Mouse (Mus musculus): ENCODE measurements around the gene Synpo2. TPM values are rescaled to one million over a fixed set of nuclear protein-coding genes. Genes with fewer than 3 reads are reported as not detected.

Synpo2 gene
- polyA plus RNA-seq, 1 experiment from 2014 or later = 39.9 TPM

DNA sequence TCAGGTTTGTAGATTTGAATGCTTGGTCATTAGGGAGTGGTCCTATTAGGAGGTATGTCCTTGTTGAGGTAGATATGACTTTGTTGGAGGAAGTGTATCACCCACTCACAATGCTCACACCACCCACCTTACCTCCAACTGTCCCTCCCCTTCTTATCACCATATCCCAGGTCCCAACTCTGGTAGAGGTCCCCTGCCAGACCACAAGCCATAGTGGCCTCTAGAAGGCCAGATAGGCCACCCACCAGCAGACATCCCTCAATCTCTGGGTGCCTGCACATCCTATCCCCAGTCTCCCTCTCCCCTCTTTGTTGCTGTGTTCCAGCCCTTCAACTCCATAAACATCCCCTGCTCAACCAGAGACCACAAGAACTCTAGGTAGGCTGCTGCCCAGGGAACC is 44.3 kb downstream of the Synpo2 start:
- no peak for ATAC-seq (ENCODE audit: insufficient number of reproducible peaks, insufficient read depth, low FRiP score, low read depth)
- Histone ChIP-seq H3K36me3 (ENCODE audit: control insufficient read depth, insufficient read depth, low read length) (no peaks in the 10 kb centered on the region), H3K4me3 (ENCODE audit: low read depth, low read length) (no peak overlapping the region), H3K27ac (ENCODE audit: low read length) (no peak overlapping the region), H3K9ac (replicated peaks; ENCODE audit: low read depth, low read length) (no peak overlapping the region), H3K9me3 (ENCODE audit: control insufficient read depth, low read depth, low read length) (no peaks in the 10 kb centered on the region), H3K4me1 (ENCODE audit: control insufficient read depth, insufficient read depth, low read length) (peaks cover 17% of the 10 kb centered on the region), H3K27me3 (ENCODE audit: control insufficient read depth, insufficient read depth, low read length) (no peaks in the 10 kb centered on the region), H3K4me2 (replicated peaks; ENCODE audit: low read depth, low read length) (no peak overlapping the region)

DNA sequence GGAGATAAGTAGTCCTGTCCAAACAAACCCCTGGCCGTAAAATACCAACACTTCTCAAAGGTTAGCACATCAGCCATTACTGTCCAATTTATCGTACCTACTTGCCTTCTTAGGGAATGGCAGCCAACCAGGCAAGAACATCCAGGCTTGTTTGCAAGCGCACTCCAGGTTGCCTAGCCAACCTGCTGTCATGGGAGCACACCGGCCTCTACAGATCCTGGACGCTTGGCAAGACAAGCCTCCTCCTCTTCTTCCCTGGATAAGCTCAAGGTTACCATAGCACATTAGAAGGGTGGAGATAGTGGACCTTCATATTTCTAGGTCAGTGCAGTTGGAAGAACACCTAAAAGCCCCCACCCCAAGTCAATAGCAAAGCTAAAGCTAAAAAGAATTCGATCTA is 45.6 kb downstream of the Synpo2 start:
- no peak overlapping the region for H3K27ac ChIP-seq (ENCODE audit: low read length)
- H3K4me1 ChIP-seq (ENCODE audit: control insufficient read depth, insufficient read depth, low read length) = peaks cover 18% of the 10 kb centered on the region
- H3K9ac ChIP-seq (replicated peaks; ENCODE audit: low read depth, low read length) = no peak overlapping the region
- 62% methylated on average over 6 of the region's 6 CpGs for WGBS
- no peaks in the 10 kb centered on the region for H3K36me3 ChIP-seq (ENCODE audit: control insufficient read depth, insufficient read depth, low read length)
- H3K4me2 ChIP-seq (replicated peaks; ENCODE audit: low read depth, low read length) = no peak overlapping the region
- no peaks in the 10 kb centered on the region for H3K27me3 ChIP-seq (ENCODE audit: control insufficient read depth, insufficient read depth, low read length)
- H3K9me3 ChIP-seq (ENCODE audit: control insufficient read depth, low read depth, low read length) = no peaks in the 10 kb centered on the region
- no peak overlapping the region for H3K4me3 ChIP-seq (ENCODE audit: low read depth, low read length)
- no peak for ATAC-seq (ENCODE audit: insufficient number of reproducible peaks, insufficient read depth, low FRiP score, low read depth)

DNA sequence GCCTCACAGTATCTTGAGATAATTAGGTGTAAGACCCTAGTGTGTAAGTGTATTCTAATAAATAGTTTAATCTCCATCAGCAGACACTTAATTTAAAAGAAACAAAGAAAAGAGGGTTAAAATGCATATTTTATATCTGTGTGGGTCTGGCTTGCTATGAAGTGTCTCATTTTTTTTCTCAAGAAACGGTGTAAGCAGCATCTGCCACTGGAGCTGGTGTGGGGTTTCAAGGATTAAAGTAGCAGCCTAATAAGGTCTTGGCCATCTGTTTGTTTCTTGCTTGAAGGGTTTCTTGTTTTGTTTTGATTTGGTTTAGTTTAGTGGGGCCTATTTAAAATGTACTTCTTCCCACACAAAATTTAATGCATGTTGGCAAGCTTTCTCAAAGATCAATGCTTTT is 46.1 kb downstream of the Synpo2 start:
- Histone ChIP-seq H3K9ac (replicated peaks; ENCODE audit: low read depth, low read length) (no peak overlapping the region), H3K4me2 (replicated peaks; ENCODE audit: low read depth, low read length) (no peak overlapping the region), H3K27me3 (ENCODE audit: control insufficient read depth, insufficient read depth, low read length) (no peaks in the 10 kb centered on the region), H3K36me3 (ENCODE audit: control insufficient read depth, insufficient read depth, low read length) (no peaks in the 10 kb centered on the region), H3K27ac (ENCODE audit: low read length) (no peak overlapping the region), H3K9me3 (ENCODE audit: control insufficient read depth, low read depth, low read length) (no peaks in the 10 kb centered on the region), H3K4me3 (ENCODE audit: low read depth, low read length) (no peak overlapping the region), H3K4me1 (ENCODE audit: control insufficient read depth, insufficient read depth, low read length) (peaks cover 18% of the 10 kb centered on the region)
- no peak for ATAC-seq (ENCODE audit: insufficient number of reproducible peaks, insufficient read depth, low FRiP score, low read depth)
- 48% methylated on average over 1 of the region's 1 CpGs for WGBS

DNA sequence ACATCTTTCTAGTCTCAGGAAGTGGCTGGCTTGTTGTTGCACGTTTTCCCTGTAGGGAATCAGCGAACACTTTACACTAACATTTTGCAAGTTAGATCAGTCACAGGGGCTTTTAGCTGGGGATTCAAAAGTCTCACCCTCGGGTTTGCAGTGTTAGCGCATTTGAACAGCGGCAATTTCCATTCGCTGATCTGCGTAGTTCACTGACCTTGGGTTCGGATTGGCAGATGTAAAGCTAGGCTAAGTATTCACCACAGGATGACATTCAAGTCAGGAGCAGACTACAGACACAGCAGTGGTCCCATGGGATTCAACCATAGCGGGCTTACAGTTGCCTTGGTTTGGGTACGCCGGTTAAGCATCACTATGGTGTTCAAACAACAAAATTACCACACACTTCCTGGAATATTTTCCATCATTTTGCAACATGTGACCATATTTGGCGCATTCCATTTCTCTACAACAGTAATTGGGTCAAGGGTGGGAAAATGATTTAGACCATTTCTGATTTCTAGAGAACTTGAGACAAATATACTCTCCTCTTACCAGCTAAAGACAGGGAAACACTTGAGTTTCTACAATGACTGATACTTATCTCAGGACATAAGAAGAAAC is 47.2 kb downstream of the Synpo2 start:
- no peak overlapping the region for H3K9ac ChIP-seq (replicated peaks; ENCODE audit: low read depth, low read length)
- H3K4me2 ChIP-seq (replicated peaks; ENCODE audit: low read depth, low read length) = no peak overlapping the region
- no peak overlapping the region for H3K27ac ChIP-seq (ENCODE audit: low read length)
- H3K9me3 ChIP-seq (ENCODE audit: control insufficient read depth, low read depth, low read length) = no peaks in the 10 kb centered on the region
- peaks cover 18% of the 10 kb centered on the region for H3K4me1 ChIP-seq (ENCODE audit: control insufficient read depth, insufficient read depth, low read length)
- no peaks in the 10 kb centered on the region for H3K27me3 ChIP-seq (ENCODE audit: control insufficient read depth, insufficient read depth, low read length)
- H3K4me3 ChIP-seq (ENCODE audit: low read depth, low read length) = no peak overlapping the region
- H3K36me3 ChIP-seq (ENCODE audit: control insufficient read depth, insufficient read depth, low read length) = no peaks in the 10 kb centered on the region
- no peak for ATAC-seq (ENCODE audit: insufficient number of reproducible peaks, insufficient read depth, low FRiP score, low read depth)
- 85% methylated on average over 12 of the region's 12 CpGs for WGBS

- Histone ChIP-seq H3K27ac (ENCODE audit: low read length) (peak overlapping the region; percentile 53), H3K4me1 (ENCODE audit: control insufficient read depth, insufficient read depth, low read length) (peaks cover 18% of the 10 kb centered on the region), H3K36me3 (ENCODE audit: control insufficient read depth, insufficient read depth, low read length) (no peaks in the 10 kb centered on the region), H3K9me3 (ENCODE audit: control insufficient read depth, low read depth, low read length) (no peaks in the 10 kb centered on the region), H3K27me3 (ENCODE audit: control insufficient read depth, insufficient read depth, low read length) (no peaks in the 10 kb centered on the region), H3K4me2 (replicated peaks; ENCODE audit: low read depth, low read length) (no peak overlapping the region), H3K4me3 (ENCODE audit: low read depth, low read length) (no peak overlapping the region), H3K9ac (replicated peaks; ENCODE audit: low read depth, low read length) (no peak overlapping the region)
- no peak for ATAC-seq (ENCODE audit: insufficient number of reproducible peaks, insufficient read depth, low FRiP score, low read depth)
- 67% methylated on average over 15 of the region's 15 CpGs for WGBS
These were observed 48.4 kb downstream of the Synpo2 start for GRCm38 (mm10) chr3:123187370-123188124.

GRCm38 (mm10) chr3:123185238-123185925 is 50.6 kb downstream of the Synpo2 start:
- no peak for ATAC-seq (ENCODE audit: insufficient number of reproducible peaks, insufficient read depth, low FRiP score, low read depth)
- H3K4me3 ChIP-seq (ENCODE audit: low read depth, low read length) = no peak overlapping the region
- WGBS = 57% methylated on average over 10 of the region's 10 CpGs

GRCm38 (mm10) chr3:123184281-123184680 is 51.7 kb downstream of the Synpo2 start:
- Histone ChIP-seq H3K9me3 (ENCODE audit: control insufficient read depth, low read depth, low read length) (no peaks in the 10 kb centered on the region), H3K4me3 (ENCODE audit: low read depth, low read length) (no peak overlapping the region), H3K27me3 (ENCODE audit: control insufficient read depth, insufficient read depth, low read length) (no peaks in the 10 kb centered on the region), H3K9ac (replicated peaks; ENCODE audit: low read depth, low read length) (no peak overlapping the region), H3K27ac (ENCODE audit: low read length) (peak overlapping the region; percentile 55; the same call in 1 of the 2 replicates), H3K36me3 (ENCODE audit: control insufficient read depth, insufficient read depth, low read length) (no peaks in the 10 kb centered on the region), H3K4me1 (ENCODE audit: control insufficient read depth, insufficient read depth, low read length) (peaks cover 30% of the 10 kb centered on the region), H3K4me2 (replicated peaks; ENCODE audit: low read depth, low read length) (no peak overlapping the region)
- 65% methylated on average over 10 of the region's 10 CpGs for WGBS
- ATAC-seq (ENCODE audit: insufficient number of reproducible peaks, insufficient read depth, low FRiP score, low read depth) = no peak

More at GRCm38 (mm10) chr3:123185238-123185925, 50.6 kb downstream of the Synpo2 start:
- H3K9me3 ChIP-seq (ENCODE audit: control insufficient read depth, low read depth, low read length) = no peaks in the 10 kb centered on the region
- no peak overlapping the region for H3K9ac ChIP-seq (replicated peaks; ENCODE audit: low read depth, low read length)
- no peak overlapping the region for H3K4me2 ChIP-seq (replicated peaks; ENCODE audit: low read depth, low read length)
- H3K27me3 ChIP-seq (ENCODE audit: control insufficient read depth, insufficient read depth, low read length) = no peaks in the 10 kb centered on the region
- H3K36me3 ChIP-seq (ENCODE audit: control insufficient read depth, insufficient read depth, low read length) = no peaks in the 10 kb centered on the region
- H3K4me1 ChIP-seq (ENCODE audit: control insufficient read depth, insufficient read depth, low read length) = peaks cover 21% of the 10 kb centered on the region
- peak overlapping the region; percentile 76; the same call in 1 of the 2 replicates for H3K27ac ChIP-seq (ENCODE audit: low read length)

DNA sequence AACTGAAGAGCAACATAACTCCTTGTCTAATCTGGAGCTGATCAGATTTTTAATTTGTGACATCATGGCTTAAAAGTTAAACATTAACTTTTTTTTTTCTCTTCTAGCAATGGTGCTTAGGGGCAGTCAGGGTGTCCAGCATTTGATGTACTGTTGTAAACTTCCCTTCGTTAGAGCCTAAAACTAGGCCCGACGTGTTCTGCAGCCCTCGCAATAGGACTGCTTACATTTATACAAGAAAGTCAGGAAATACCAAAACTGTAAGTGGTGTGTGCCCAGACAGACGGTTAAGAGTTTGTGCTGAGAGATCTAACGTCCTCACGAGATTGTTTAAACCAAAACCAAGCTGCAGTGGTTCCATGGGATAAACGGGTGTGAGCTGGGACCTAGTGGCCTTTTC is 56.4 kb downstream of the Synpo2 start:
- H3K27ac ChIP-seq (ENCODE audit: low read length) = peak overlapping the region; percentile 81
- H3K4me1 ChIP-seq (ENCODE audit: control insufficient read depth, insufficient read depth, low read length) = peaks cover 25% of the 10 kb centered on the region
- H3K27me3 ChIP-seq (ENCODE audit: control insufficient read depth, insufficient read depth, low read length) = no peaks in the 10 kb centered on the region
- H3K4me3 ChIP-seq (ENCODE audit: low read depth, low read length) = no peak overlapping the region
- no peak overlapping the region for H3K4me2 ChIP-seq (replicated peaks; ENCODE audit: low read depth, low read length)
- H3K9ac ChIP-seq (replicated peaks; ENCODE audit: low read depth, low read length) = no peak overlapping the region
- H3K36me3 ChIP-seq (ENCODE audit: control insufficient read depth, insufficient read depth, low read length) = no peaks in the 10 kb centered on the region
- no peaks in the 10 kb centered on the region for H3K9me3 ChIP-seq (ENCODE audit: control insufficient read depth, low read depth, low read length)
- WGBS = 26% methylated on average over 8 of the region's 8 CpGs
- no peak for ATAC-seq (ENCODE audit: insufficient number of reproducible peaks, insufficient read depth, low FRiP score, low read depth)

Data from stomach, embryonic 14.5 days (tissue).